Mouse (Mus musculus): ENCODE results near the gene Tom1l1. TPM values are rescaled to one million over a fixed set of nuclear protein-coding genes. Genes with fewer than 3 reads are reported as not detected.

Tom1l1 gene
- total RNA-seq, 2 experiments from 2014 or later: 24.4 to 52.0 TPM

DNA sequence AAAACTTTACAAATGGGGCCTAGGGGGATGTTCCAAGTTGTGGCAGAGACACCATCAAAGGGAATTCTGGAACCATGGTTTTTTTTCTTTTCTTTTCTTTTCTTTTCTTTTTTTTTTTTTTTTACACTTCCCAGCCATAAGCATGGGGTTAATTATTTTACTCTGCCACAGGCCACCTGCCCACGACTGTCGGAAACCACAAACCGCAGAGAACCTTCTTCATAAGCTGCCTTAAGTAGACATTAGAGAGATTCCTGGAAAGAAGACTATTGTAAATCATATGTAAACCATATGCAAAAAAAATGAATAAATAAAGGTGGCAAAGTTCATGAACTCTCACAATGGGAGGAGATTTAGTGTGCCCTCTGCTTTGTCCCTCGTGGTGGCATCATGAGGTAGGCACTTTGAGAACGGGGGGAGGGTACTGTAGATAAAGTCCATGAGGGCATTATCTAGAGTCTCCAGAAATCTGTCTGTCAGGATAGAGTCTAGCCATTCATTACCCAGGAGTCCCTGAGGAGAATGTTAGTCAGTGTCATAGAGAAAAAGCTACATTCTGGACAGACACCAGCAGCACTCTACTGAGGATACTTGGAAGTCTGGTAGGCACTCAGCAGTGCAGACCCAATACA lies 12.6 kb downstream of the Tom1l1 start:
- DNase-seq (ENCODE audit: low spot score in 2 of 2): no peak

DNA sequence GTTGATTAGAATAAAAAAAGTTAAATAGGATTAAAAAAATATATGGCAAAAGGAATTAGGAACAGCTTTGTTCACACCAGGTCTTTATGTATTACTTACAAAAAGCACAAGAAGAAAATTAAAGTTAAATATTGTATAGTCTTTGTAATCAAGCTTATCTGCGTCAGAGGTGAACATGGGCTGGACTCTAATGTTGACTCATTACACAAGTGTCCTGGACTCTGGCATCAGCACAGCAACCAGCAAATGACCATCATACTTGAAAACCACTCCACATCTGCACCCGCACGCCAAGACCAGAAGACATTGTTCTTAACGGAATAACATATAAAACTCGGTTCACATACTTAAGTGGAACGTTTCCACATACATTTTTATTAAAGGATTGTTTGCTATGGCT lies 20.8 kb downstream of the Tom1l1 start:
- no peak for DNase-seq (ENCODE audit: low spot score in 2 of 2)

DNA sequence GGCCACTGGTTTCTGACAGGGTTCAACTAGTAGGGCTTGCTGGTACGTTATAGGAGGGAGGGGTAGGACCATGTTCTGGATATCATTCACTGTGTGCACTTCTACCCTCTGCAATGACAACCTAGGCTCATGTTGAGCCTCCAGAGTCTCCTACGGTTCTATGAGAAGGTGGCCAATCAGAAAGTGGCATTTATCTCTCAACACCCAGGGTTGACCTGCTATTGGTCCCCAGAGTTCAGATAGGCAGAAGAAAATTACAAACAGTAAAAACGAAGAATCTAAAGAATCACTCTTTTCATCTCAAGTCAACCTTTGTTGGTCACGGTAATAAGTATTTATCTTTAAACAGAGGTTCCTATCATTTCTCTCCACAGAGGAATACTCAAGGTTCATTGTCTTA lies 21.2 kb downstream of the Tom1l1 start:
- no peak for DNase-seq (ENCODE audit: low spot score in 2 of 2)

DNA sequence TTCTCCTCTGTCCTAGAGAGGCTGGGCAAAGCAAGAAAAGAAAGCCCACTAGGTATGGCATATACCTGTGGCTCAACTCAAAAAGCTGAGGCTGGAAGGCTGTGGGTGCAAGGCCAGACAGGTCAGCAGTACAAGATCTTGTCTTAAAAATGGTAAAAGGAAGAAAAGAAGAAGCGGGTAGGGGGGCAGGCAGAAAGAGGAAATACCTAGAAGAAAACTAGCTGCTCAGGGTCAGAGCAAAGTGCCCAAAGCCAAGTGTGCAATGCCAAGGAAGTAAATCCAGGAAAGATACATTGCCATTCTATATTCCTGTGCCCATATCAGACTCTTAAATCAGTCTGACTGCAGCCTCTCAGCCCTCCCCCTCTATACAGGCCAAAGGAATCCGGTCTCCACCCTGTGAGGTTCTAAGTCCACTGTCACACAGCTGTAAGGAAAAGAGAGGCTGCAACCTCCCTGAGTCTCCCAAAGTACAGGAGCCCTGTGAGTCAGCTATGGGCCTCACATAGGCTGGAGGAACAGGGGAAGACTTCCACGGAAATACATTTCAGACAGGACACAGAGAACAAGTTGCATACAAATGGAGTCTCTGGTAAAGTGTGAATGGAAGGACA lies 21.9 kb downstream of the Tom1l1 start:
- DNase-seq (ENCODE audit: low spot score in 2 of 2): no peak

DNA sequence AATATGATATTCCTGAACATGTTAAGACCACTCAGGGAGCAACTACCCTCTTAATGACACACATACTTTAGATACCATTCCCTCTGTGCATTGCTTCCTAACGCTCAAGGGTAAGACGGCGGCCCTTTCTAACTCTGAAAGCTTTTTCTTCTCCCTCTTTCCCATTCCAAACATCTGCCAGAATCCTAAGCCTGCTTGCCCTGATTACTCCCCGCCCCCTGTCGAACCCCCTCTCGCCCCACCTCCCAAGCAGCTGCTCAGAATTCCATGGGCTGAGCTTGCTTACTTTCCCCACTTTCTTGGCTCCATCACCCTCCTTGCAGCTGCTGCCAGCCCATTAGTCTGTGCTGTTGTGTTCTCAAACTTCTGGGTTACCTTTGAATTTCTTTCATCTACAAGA lies 23.0 kb downstream of the Tom1l1 start:
- DNase-seq (ENCODE audit: low spot score in 2 of 2): no peak

DNA sequence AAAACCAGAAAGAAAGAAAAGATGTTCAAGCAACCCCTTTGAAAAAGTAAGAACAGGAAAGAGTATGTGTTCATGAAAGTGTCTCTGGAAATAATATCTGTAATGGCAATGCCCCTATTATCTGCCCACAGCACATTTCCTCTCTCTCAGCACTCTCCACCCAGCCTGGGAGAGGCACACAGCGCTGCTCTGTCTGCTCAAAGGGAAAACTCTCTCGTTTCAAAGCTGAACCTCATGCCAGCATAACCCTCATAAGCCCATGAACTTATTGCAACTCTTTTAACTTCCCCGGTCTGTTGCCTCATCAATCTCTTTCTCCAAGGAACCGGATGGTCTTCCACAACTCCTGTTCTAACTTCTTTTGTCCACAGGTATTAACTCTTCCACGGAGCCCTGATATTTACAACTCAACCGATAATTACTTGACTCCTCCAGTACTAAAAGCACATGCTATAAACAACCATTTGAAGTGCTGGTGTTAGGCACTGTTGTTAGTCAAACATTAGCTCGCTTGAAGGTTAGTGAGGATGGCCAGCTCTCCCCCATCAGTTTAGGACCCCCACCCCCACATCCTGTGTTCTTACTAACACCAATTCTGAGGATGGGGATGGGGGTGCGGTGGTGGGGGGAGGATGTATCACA lies 23.7 kb downstream of the Tom1l1 start:
- DNase-seq (ENCODE audit: low spot score in 2 of 2): no peak

DNA sequence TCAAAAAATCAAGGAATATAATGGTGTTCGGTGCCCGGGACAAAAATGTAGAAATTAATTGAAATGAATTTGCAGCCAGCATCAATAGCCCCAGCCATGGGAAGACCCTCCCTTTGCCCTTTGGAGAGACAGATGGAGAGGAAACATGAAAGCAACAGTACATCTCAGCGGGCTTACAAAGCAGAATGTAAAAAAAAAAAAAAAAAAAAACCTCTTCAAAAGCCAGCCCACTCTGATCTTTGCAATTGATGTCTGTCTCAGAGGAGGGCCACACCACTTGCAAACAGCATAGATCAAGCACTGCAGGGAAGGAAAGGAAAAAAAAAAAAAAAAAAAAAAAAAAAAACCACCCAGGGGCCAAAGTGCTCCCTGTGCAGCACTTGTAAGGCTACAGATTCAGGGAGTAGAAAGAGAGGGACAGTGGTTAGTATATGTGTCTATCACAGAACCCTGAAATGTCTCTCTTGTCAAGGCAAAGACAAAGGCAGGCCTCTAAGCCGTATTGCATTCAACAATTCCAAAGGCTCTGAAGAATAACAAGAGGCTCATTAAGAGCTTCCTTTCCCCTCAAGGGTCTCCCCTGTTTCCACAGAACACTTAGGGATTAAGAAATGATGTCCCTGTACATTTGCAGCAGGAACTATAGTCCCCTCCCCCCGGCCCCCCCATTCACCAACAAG lies 24.4 kb downstream of the Tom1l1 start:
- DNase-seq (ENCODE audit: low spot score in 2 of 2): no peak

DNA sequence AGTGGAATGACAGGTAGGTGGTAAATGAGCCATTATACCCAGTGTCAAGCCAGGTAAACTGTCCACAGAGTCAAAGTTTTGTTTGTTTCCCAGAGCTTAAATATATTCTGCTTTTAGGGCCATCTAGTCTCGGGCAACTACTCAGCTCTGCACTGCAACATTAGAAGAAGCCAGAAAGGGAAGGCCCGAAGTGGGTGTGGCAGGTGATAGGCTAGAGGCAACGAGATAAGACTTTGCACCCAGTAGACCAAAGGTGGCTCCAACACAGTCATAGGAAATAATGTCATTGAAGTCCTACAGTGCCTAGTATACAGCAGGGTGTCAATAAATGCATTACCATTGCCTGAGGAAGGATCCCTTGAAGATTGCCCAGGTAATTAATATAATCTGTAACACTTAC lies 25.1 kb downstream of the Tom1l1 start:
- no peak for DNase-seq (ENCODE audit: low spot score in 2 of 2)

DNA sequence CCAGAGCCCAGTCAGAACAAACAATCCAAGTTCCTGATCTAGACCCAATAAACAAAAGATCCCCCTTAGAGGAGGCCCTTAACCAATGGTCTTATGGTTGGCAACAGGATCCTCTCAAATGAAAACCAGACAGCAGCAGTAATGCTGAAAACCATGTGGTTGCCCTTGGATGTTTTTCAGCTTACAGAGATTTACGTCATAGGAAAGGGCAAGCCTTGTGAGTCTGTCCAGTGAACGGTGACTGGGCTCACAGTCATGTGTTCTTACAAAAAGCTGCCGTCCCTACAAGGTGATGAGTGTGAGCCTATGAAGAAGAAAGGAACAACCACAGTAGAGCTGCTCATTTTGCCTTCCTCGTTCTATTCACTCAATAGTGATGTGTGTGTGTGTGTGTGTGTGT lies 27.5 kb downstream of the Tom1l1 start:
- DNase-seq (ENCODE audit: low spot score in 2 of 2): peak in 1 of 2 experiments; percentile 29

DNA sequence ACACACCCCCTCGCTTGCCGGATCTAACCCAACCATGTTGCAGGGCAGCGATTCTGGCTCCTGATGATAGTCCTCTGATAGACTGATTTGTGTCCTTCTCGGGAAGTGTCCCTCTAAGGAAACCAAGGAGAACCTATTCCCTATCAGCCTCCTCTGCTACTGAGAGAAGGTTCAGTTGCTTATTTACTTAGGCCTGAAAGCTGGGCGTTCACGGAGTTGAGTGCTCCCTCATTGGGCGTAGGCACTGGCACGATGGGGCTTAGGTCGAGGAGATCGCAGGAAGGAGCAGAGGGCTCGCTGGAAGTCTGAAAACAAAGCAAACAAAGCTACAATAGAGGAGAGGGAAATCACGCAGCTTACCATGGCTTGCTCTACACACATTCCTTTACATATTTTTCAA lies 30.6 kb downstream of the Tom1l1 start:
- DNase-seq (ENCODE audit: low spot score in 2 of 2): no peak

DNA sequence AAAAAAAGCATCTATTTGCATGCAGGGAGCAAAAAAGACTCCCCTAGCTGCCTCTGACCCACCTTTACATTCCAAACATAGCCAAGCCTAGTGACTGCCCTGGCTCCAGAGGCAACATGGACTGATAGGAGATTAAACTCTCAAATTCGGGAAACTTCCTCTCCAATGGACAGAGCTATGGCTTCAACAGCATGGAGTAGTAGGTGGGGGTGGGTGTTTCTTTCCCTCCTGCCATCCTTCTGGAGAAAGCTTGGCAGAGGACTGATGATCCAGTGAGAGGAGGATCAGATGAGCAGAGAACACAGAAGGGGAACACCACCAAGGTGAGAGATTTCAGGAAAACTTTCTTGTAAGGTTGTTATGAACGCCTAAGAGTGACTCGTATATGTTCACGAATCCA lies 35.6 kb downstream of the Tom1l1 start:
- no peak for DNase-seq (ENCODE audit: low spot score in 2 of 2)

DNA sequence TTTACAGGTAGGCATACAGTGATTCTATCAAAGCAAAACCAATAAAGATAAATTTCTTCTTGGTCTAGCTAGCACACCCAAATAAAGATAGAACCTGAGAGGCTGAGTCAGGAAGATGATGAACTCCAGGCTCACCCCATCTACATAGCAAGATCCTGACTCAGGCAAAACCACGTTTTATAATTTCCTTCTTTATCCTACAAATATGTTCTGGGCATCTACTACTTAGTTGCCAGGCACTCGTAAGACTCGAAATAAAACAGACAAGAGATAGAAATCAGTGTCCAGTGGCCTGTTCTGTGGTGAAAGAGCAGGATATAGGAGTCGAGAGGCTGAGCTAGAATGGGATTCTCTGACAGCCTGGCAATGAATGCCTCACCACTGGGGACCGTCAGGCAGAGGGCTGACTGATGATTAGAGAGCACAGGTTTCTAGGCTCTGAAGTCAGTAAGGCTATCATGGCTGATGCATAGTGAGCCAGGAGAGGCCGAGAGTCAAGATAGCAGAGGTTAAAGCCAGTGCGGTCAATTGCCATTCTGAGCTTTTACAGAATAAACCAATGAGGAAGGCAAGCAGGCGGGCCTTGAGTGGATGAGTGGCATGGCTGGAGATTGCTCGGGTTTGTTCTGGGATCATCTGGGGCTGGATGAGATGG lies 37.8 kb downstream of the Tom1l1 start:
- DNase-seq (ENCODE audit: low spot score in 2 of 2): no peak

DNA sequence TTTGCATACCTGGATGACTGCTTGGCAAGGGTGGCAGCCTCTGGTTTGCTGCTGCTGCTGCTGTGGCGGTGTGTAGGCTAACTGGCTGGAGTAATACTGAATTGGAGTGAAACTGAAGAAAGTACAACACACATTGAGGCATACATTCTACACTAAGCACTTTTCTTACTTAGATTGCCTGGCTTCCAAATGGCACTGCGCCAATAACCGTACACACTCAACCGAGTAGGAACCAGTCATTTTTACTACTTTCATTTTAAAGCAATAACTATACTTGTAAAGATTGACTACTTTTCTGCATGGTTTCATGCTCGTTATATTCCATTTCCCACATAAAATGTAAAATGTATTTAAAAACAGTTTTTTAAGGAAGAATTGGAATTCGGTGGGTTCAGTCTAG lies 38.4 kb downstream of the Tom1l1 start:
- DNase-seq (ENCODE audit: low spot score in 2 of 2): no peak

DNA sequence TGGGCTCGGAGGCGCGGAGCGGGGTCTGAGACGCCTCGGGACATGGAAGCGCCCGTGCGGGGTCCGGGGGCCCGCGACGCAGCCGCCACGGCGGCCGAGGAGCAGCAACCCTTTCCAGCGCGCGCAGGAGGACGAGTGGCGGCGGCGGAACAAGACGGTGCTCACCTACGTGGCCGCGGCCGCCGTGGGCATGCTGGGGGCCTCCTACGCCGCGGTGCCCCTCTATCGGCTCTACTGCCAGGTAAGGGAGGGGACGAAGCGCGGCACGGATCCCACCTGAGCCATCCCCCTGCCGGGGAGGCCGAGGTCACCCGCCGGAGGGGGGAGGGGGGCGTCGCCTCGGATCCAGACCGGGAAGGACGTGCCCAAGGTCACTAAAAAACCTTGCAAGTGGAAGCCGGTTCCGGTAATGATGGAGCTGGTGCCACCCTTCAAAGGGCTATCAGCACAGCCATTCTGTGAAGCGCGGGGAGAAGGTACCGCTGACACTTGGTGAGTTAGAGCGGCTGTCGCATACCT lies 49.8 kb downstream of the Tom1l1 start:
- DNase-seq (ENCODE audit: low spot score in 2 of 2): peak; percentile 48 to 61

DNA sequence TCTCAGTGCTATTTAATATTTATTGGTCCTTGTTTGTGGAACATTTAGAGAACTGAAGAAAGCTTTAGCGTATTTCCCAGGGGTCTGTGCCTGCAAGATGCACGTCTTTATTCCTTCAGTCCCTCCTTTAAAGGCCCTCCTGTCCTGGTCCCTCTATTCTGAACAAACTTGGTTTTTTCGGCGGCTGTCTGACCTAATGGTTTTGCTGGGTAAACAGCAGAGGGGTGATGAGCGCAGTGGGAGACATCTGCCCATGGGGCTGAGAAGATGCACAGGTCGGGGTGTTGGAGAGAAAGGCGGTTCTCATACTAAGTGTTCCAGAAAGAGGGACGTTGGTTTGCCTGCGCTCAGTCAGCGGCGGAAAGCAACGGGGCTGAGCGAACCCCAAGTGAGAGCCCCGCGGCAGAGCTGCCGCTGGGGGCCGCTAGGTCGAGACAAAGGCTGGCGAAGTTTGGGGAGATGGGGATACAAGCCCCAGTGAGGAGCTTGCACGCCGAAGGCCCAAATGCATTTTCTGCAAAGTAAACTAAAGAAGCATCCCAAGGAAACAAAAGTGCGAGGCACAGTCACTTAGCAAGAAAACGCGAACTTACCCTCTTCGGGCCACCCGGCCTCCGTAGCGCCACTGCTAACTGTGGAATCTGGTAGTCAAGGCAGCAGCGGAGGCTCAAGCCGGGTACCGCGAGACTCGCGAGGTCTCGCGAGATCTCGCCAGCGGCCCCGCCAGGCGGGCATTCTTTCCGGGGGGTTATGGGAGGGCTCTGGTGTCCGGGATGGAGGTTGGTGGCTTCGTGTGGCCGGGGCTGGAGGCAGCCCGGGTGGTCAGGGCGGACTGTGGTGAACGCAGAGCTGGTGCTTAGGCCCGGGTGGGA lies 50.5 kb downstream of the Tom1l1 start, which contains the start of the genes Stxbp4 and Cox11:
Stxbp4 (minus strand) TSS at position 645 of the 872 bp plus-strand sequence.
Cox11 (plus strand) TSS at position 734 of the 872 bp plus-strand sequence.
- DNase-seq (ENCODE audit: low spot score in 2 of 2): peak; percentile 87 to 93

DNA sequence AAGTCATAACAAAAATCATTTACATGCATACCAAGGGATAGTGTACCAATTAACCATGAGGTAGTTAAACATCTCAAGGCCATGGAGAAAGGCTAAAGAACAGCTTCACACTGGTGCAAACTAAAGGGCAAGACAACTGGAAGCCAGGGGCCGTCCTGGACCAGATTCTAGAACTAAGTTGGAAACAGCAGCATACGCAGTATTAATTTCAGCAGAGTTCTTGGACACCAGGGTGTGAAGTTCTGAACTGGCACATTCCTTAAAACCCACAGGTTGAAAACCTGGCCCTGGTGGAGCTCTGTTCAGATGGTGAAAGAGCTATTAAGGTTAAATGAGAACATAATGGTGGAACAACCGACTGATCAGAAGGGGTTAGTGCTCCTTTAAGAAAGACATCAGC lies 53.5 kb downstream of the Tom1l1 start:
- DNase-seq (ENCODE audit: low spot score in 2 of 2): no peak

DNA sequence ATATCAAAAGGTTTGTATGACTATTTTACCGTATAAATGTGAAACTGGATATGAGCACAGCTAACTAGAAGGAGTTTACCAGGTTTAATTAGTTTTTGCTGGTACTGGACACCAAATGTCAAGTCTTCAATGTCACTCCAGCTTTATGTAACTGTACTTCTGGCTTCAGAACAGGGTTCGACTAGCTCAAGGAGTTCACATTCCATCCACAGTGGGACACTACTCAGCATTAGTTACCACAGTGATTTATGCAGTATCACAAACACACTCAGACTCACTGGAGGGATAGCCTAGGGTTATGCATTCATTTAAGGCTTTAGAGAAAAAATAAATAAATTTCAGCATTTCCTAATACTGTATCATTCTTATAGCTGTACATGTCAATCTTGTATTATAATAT lies 55.7 kb downstream of the Tom1l1 start:
- DNase-seq (ENCODE audit: low spot score in 2 of 2): no peak

DNA sequence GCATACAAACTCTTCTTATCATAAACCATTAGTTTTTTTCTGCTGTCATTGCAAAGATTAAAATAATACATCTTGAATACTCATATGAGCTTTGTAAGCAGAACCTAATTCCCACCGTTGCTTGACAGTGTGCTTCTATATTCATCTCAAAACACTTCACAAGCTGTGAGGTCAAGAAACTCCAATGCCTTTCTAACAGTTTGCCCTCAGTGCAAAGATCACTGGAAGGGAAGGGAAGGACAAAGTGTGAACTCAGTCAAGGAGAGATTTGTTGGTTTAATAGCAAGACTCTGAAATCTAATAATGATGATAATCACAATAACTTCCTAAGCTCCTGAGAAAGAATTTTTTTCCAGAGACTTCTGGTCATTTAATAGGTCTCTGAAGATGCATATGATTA lies 60.4 kb downstream of the Tom1l1 start:
- DNase-seq (ENCODE audit: low spot score in 2 of 2): no peak

DNA sequence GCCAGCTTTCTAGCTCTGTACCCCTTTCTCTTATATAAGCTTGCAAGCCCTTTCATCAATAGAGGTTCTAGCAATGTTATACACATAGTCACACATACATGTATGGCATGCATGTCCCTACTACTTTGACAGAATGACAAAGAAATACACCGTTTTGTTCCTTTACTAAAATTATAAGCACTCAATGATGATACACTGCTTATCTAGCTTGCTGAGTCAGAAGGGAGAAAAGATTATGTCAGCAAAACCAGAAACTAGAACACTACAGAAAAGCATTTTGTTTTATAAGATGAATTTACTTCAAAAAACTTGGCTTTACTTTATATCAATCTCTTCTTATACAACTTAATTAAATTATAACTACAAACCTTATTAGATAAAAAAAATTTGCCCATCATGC lies 63.0 kb downstream of the Tom1l1 start:
- no peak for DNase-seq (ENCODE audit: low spot score in 2 of 2)

DNA sequence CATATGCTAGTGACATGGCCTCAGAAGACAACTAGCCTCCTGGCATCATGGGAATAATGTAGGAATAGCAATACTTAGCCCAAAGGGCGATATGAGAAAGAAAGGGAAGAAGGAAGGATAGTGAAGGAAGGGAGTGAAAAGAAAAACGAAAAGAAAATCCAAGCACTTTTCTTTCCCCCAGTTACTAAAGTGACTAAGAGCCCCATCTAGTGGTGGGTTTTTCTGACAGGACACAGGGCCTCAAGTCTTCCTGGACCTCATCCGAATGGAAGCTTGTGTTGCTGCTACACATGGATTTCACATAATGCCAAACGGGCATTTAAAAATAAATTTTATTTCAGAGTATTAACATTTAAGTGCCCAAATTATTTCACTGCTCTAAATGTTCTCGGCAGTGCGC lies 64.7 kb downstream of the Tom1l1 start:
- peak in 1 of 2 experiments; percentile 19 for DNase-seq (ENCODE audit: low spot score in 2 of 2)

Measured in adrenal gland, adult 18-20 months (tissue).